Mouse (Mus musculus) ES-E14 (cell line): ENCODE results near the gene Nog. TPM values are rescaled to one million over a fixed set of nuclear protein-coding genes. Genes with fewer than 3 reads are reported as not detected.

Source experiments
- DNase-seq: peaks from one replicate; pipeline ENCODE4 v3.0.0-alpha.2; 2013; ENCODE audit warnings: low read depth, low spot score
- H3K27ac ChIP-seq: 2 replicates; pipeline ENCODE4 v1.5.1; 2012; ENCODE audit warnings: low read depth, mild to moderate bottlenecking, low read length, moderate library complexity, mixed read lengths; ENCODE audit not compliant: poor library complexity, insufficient read depth, severe bottlenecking
- H3K36me3 ChIP-seq: 2 replicates; pipeline ENCODE4 v1.6.1; 2012; ENCODE audit warnings: mild to moderate bottlenecking, low read length, moderate library complexity, mixed read lengths; ENCODE audit not compliant: control insufficient read depth, poor library complexity, insufficient read depth, severe bottlenecking
- H3K4me1 ChIP-seq, 2 experiments: fragments of 150-350 bp in 1 of 2; sonication (generic) in 1 of 2; 2 replicates each; pipeline ENCODE4 v1.6.1; 2012; ENCODE audit warnings: low read length in 2 of 2, mild to moderate bottlenecking in 1 of 2, mixed read lengths in 1 of 2; ENCODE audit not compliant: control insufficient read depth in 2 of 2, insufficient read depth in 2 of 2, poor library complexity in 1 of 2
- H3K4me3 ChIP-seq, 2 experiments: fragments of 150-350 bp in 1 of 2; sonication (generic) in 1 of 2; 2 replicates each; pipeline ENCODE4 v1.5.1; 2012; ENCODE audit warnings: low read length in 2 of 2, low read depth in 1 of 2, mild to moderate bottlenecking in 1 of 2, mixed read lengths in 1 of 2; ENCODE audit not compliant: insufficient read depth in 1 of 2, poor library complexity in 1 of 2, severe bottlenecking in 1 of 2
- H3K9ac ChIP-seq: 2 replicates; pipeline ENCODE4 v1.6.1; 2012; ENCODE audit warnings: low read depth, mild to moderate bottlenecking, low read length, mixed read lengths; ENCODE audit not compliant: poor library complexity, insufficient read depth, severe bottlenecking
- H3K9me3 ChIP-seq: fragments of 150-350 bp; sonication (generic); 2 replicates; pipeline ENCODE4 v1.6.1; 2012; ENCODE audit warnings: low read depth, mild to moderate bottlenecking, low read length; ENCODE audit not compliant: control insufficient read depth, insufficient read depth
- CHD2 ChIP-seq: IDR thresholded peaks from 2 replicates; pipeline ENCODE4 v1.6.1; 2014; ENCODE audit warnings: mild to moderate bottlenecking, low read depth, low read length, inconsistent platforms
- HCFC1 ChIP-seq: IDR thresholded peaks from 2 replicates; pipeline ENCODE4 v1.6.1; 2012; ENCODE audit warnings: low read length, inconsistent platforms, borderline replicate concordance; ENCODE audit not compliant: insufficient read depth
- MAFK ChIP-seq: IDR thresholded peaks from 2 replicates; pipeline ENCODE4 v1.6.1; 2014; ENCODE audit warnings: mild to moderate bottlenecking, low read depth, low read length, inconsistent platforms; ENCODE audit not compliant: insufficient read depth
- ZC3H11A ChIP-seq: IDR thresholded peaks from 2 replicates; pipeline ENCODE4 v1.6.1; 2012; ENCODE audit warnings: low read depth, mild to moderate bottlenecking, inconsistent platforms, low read length, borderline replicate concordance
- ZNF384 ChIP-seq: IDR thresholded peaks from 2 replicates; pipeline ENCODE4 v1.6.1; 2012; ENCODE audit warnings: low read depth, low read length, inconsistent platforms
- in situ Hi-C, 2 experiments: fragments of 600-800 bp; cut with MboI; formaldehyde crosslinking; loops; one replicate each; pipeline ENCODE4 v1.15.1; 2025; ENCODE audit warnings: low sequenced_read_pairs in 2 of 2, inconsistent platforms in 1 of 2; ENCODE audit not compliant: unreplicated experiment in 2 of 2
- total RNA-seq: library from RNA; depleted of rRNA; stranded (reverse); fragments of 300-350 nt; gene quantifications from 2 replicates; pipeline ENCODE4 v1.2.3, GENCODE M21; 2012

Nog gene
- total RNA-seq, 1 experiment = 3.0 TPM

DNA sequence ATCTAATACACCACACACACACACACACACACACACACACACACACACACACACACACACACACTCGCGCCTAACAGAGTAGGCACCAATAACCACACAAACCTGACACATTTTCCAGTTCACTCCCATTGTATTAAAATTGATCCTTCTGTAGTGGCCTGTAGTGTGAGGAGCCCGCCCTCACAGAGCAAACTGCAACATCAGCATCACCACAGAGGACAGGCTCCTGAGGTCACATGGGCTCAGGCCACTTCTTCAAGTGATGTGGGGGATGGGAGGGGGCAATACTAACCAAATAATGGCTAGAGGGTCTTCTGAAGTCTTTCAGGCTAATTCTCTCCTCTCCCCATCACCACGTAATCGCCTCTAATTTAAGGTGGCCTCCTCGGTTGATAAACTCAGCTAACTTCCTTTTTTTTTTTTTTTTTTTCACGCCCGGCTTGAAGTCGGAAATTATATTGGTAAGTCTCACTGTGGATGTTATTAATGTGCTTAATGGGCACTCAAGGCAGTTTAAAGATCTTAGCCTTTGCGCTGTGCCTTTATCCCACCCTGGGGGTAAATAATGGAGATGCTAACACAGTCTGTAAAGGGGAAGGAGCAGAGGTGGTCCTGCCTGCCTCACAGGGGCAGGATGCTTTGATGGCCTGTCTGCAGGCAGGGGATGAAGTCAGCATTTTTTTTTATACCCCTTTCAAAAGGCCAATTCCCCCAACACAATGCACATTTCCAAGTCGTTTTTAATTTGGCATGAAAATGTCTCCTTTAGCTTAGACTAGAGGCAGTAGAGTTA, 25.2 kb upstream of the Nog start:
- in situ Hi-C loops = no loop called here
- no peak for DNase-seq
- no peaks in the 10 kb centered on the region for H3K36me3 ChIP-seq
- no peak for TF ChIP-seq CHD2
- TF ChIP-seq HCFC1 = no peak
- no peak for TF ChIP-seq ZNF384
- TF ChIP-seq ZC3H11A = no peak
- no peak for TF ChIP-seq MAFK
- H3K4me3 ChIP-seq = no peak overlapping the region
- no peak overlapping the region for H3K27ac ChIP-seq
- H3K9me3 ChIP-seq = no peaks in the 10 kb centered on the region
- H3K4me1 ChIP-seq = no peaks in the 10 kb centered on the region; a peak in 1 of 4 replicates
- H3K9ac ChIP-seq = no peak overlapping the region

DNA sequence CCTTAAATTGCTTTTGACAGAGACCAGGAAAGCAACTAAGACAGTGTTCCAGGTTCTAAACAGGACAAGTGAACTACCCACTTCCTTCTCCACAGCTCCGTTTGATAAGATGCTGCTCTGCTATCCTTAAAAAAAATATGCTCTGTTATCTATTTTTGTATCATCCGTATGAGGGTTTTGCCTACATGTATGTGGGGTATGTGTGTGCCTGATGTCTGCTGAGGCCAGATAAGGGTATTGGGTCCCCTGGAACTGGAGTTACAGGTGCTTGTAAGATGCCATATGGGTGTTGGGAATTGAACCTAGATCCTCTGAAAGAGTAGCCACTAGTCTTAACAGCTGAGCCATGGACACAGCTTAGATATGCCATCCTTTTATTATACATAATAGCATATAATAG, 19.6 kb upstream of the Nog start:
- no peak overlapping the region for H3K4me3 ChIP-seq
- H3K27ac ChIP-seq = no peak overlapping the region
- no peak overlapping the region for H3K9ac ChIP-seq
- no peak for DNase-seq
- in situ Hi-C loops = no loop called here
- no peaks in the 10 kb centered on the region for H3K4me1 ChIP-seq
- no peaks in the 10 kb centered on the region for H3K36me3 ChIP-seq
- no peaks in the 10 kb centered on the region for H3K9me3 ChIP-seq
- TF ChIP-seq HCFC1 (no peak), MAFK (no peak), CHD2 (no peak), ZNF384 (no peak), ZC3H11A (no peak)

DNA sequence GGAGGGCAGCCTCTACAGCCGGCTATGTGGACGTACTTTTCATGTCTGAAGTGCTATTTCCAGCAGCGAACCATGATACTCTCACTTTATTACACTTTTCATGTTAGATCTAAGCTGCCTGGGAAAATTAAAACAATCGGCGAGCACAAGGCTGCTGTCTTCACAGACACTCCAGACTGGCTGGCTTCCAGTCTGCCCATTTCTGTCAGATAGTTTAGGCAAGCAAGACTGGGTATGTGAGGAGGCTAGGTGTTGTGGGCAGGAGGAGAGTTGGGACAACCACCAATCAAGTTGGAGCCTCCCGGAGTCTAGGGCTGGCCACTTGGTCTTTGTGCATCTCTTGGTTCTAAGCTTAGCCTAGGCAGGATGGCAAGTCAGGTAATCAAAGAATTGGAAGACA, 17.5 kb upstream of the Nog start:
- no peak overlapping the region for H3K9ac ChIP-seq
- H3K4me3 ChIP-seq = no peak overlapping the region
- DNase-seq = no peak
- H3K27ac ChIP-seq = no peak overlapping the region
- in situ Hi-C loops = no loop called here
- H3K9me3 ChIP-seq = no peaks in the 10 kb centered on the region
- no peak for TF ChIP-seq ZC3H11A
- no peak for TF ChIP-seq MAFK
- no peak for TF ChIP-seq CHD2
- no peak for TF ChIP-seq ZNF384
- no peak for TF ChIP-seq HCFC1
- H3K36me3 ChIP-seq = no peaks in the 10 kb centered on the region
- no peaks in the 10 kb centered on the region for H3K4me1 ChIP-seq

DNA sequence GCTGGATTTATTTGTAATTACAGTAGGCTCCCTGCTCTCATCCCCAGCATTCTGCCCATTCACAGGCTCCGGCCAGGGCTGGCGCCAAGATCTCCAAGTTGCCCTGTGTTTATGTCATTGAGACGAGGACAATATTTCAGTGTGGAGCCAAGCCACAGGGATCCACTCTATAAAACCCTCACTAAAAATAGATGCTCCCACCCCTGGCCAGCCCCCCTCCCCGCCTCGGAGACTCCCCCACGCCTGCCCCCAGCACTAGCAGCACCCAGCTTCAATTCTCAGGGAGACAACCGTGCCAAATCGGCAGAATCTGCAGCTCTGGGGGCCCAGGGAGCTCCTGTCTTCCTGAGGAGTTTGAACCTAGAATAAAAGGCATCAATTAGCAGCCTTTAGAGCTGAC, 16.2 kb upstream of the Nog start:
- DNase-seq = no peak
- Histone ChIP-seq H3K4me1 (no peaks in the 10 kb centered on the region), H3K9ac (no peak overlapping the region), H3K9me3 (no peaks in the 10 kb centered on the region), H3K36me3 (no peaks in the 10 kb centered on the region), H3K27ac (no peak overlapping the region), H3K4me3 (no peak overlapping the region)
- TF ChIP-seq ZNF384 (no peak), HCFC1 (no peak), CHD2 (no peak), MAFK (no peak), ZC3H11A (no peak)
- in situ Hi-C loops = no loop called here

DNA sequence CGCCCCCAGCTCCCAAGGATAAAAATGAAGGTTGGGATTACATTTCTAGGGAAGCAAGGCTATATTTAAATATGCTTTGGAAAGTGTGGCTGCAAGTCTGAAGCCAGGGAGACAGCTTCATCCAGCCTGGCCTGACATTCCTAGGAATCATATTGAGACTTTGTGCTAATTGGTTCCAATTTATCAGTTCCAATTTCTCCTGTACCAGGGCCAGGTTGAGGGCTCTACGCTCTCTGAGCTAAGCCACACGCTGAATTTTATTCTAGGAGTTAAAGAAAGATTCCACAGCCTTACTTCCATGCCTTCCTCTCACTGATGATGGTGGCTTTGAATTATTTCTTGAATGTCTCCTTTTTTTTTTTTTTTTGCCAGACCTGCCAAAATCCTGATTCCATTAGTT, 15.6 kb upstream of the Nog start:
- in situ Hi-C loops = no loop called here
- H3K4me1 ChIP-seq = no peaks in the 10 kb centered on the region
- no peak overlapping the region for H3K27ac ChIP-seq

More for the DNA sequence above, 15.6 kb upstream of the Nog start:
- Histone ChIP-seq H3K4me3 (no peak overlapping the region), H3K9me3 (no peaks in the 10 kb centered on the region), H3K36me3 (no peaks in the 10 kb centered on the region), H3K9ac (no peak overlapping the region)
- DNase-seq = no peak
- TF ChIP-seq ZC3H11A (no peak), HCFC1 (no peak), CHD2 (no peak), ZNF384 (no peak), MAFK (no peak)
